Mouse (Mus musculus) forebrain, embryonic 16.5 days (tissue): ENCODE data around the gene 1700088E04Rik. TPM values are rescaled to one million over a fixed set of nuclear protein-coding genes. Genes with fewer than 3 reads are reported as not detected.

Experiments used
- ATAC-seq: fragments of 200-750 bp; cut with Nextera tagmentation; 2 replicates; pipeline ENCODE4 v1.8.0; 2017; ENCODE audit warnings: mild to moderate bottlenecking, moderate library complexity
- H3K27ac ChIP-seq: fragments of 300-500 bp; sonication (generic); 2 replicates; pipeline ENCODE4 v1.5.1; 2014; ENCODE audit warnings: low read length, control low read depth
- H3K27me3 ChIP-seq: fragments of 300-500 bp; sonication (generic); replicated peaks from 2 replicates; pipeline ENCODE4 v1.6.1; 2014; ENCODE audit warnings: low read length; ENCODE audit not compliant: control insufficient read depth, insufficient read depth
- H3K36me3 ChIP-seq: fragments of 300-500 bp; sonication (generic); 2 replicates; pipeline ENCODE4 v1.6.1; 2014; ENCODE audit not compliant: control insufficient read depth, insufficient read depth
- H3K4me1 ChIP-seq: fragments of 300-500 bp; sonication (generic); replicated peaks from 2 replicates; pipeline ENCODE4 v1.6.1; 2014; ENCODE audit warnings: low read length; ENCODE audit not compliant: control insufficient read depth, insufficient read depth
- H3K4me2 ChIP-seq: fragments of 300-500 bp; sonication (generic); 2 replicates; pipeline ENCODE4 v1.6.1; 2014; ENCODE audit warnings: mild to moderate bottlenecking, low read length, control low read depth
- H3K4me3 ChIP-seq: fragments of 300-500 bp; sonication (generic); replicated peaks from 2 replicates; pipeline ENCODE4 v1.5.1; 2014; ENCODE audit warnings: mild to moderate bottlenecking, low read length, control low read depth
- H3K9ac ChIP-seq: fragments of 300-500 bp; sonication (generic); replicated peaks from 2 replicates; pipeline ENCODE4 v1.6.1; 2014; ENCODE audit warnings: low read depth, low read length, control low read depth
- H3K9me3 ChIP-seq: fragments of 300-500 bp; sonication (generic); 2 replicates; pipeline ENCODE4 v1.6.1; 2016; ENCODE audit warnings: low read length; ENCODE audit not compliant: control insufficient read depth
- whole genome bisulfite sequencing: fragments of 180-500 bp; shearing (Covaris S2); extraction: QIAGEN DNeasy Blood & Tissue Kit; methylation state at CpG from one replicate; pipeline ENCODE4 v1.1.7; 2014; 5-methylcytosine and 5-hydroxymethylcytosine counted together
- polyA plus RNA-seq: library from polyadenylated mRNA; unstranded; fragments of >200 nt; fragmentation: Nextera tagmentation; extraction: Ambion mirVana; gene quantifications from 2 replicates; pipeline ENCODE4 v1.2.1, GENCODE M21; 2015

The 1700088E04Rik gene
- polyA plus RNA-seq, 1 experiment from 2014 or later: 13.1 TPM

DNA sequence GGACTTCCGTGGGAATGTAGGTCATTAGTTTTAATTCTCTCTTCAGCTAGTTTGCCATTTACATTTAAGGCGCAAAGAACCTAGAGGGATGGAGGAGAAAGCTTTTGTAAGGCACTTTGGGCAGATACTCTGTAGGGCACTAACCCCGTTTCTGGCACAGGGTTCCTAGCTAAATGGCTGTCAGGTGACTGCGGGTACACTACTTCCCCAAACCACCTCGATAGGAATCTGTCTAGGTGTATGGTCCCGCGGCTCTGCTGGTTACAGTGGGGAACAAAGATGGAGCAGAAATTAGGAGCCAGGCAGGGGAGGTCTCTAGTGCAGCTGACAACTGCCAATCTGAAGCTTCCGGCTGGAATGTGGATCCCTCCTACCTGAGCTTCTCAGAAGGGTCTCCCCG is 31.0 kb downstream of the 1700088E04Rik start:
- Histone ChIP-seq H3K4me1 (peaks cover 28% of the 10 kb centered on the region), H3K27ac (no peak overlapping the region)
- 17% methylated on average over 9 of the region's 9 CpGs for WGBS

DNA sequence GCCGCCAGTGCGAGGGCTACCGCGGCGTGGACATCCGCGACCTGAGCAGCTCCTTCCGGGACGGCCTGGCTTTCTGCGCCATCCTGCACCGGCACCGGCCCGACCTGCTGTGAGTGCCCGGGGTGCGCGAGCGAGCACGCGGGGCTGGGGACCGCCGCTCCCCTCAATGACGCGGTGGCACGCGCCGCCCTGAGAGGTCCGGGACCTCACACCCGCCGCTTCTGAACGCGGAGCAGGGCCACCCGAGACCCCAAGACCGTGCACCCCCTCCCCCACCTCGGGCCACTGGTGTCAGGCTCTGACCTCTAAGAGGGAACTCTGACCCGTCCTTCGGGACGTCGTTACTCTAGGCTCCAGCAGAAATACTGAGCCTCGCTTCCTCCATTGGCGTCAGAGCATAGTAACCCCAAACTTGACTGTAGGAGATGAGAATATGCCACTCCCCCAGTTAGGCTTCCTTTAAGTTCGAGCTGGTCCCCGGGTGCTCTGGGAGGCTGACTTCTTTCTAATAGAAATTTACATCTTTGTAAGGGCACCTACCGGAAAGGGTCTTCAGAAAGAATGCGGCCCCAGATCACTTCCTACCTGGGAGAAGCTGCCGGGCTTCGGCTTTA is 31.6 kb downstream of the 1700088E04Rik start:
- ATAC-seq: peak; percentile 58
- Histone ChIP-seq H3K36me3 (no peaks in the 10 kb centered on the region), H3K4me1 (peaks cover 28% of the 10 kb centered on the region), H3K27ac (0 out of 2 replicates have a peak overlapping the region, but pooled peaks have one; percentile 39), H3K4me3 (peak overlapping the region; percentile 87), H3K9me3 (no peaks in the 10 kb centered on the region), H3K9ac (peak overlapping the region; percentile 91), H3K4me2 (peak overlapping the region; percentile 96), H3K27me3 (no peaks in the 10 kb centered on the region)
- under 1% methylated on average over 46 of the region's 46 CpGs for WGBS

More for the DNA sequence above, 31.0 kb downstream of the 1700088E04Rik start:
- ATAC-seq: no peak
- peak overlapping the region; percentile 91 for H3K9ac ChIP-seq
- peak overlapping the region; percentile 96 for H3K4me2 ChIP-seq
- no peaks in the 10 kb centered on the region for H3K27me3 ChIP-seq
- H3K9me3 ChIP-seq: no peaks in the 10 kb centered on the region
- no peaks in the 10 kb centered on the region for H3K36me3 ChIP-seq
- peak overlapping the region; percentile 87 for H3K4me3 ChIP-seq

GRCm38 (mm10) chr15:79108421-79109320 is 32.4 kb downstream of the 1700088E04Rik start, which contains the start of gene Micall1:
TSS of gene Micall1 (plus strand) at chr15:79108898.
- Histone ChIP-seq H3K4me1 (peaks cover 28% of the 10 kb centered on the region), H3K27ac (0 out of 2 replicates have a peak within 1 kb of the TSS, but pooled peaks have one; percentile 39), H3K4me3 (peak within 1 kb of the TSS; percentile 87), H3K27me3 (no peaks in the 10 kb centered on the region), H3K4me2 (peak within 1 kb of the TSS; percentile 96), H3K9ac (peak within 1 kb of the TSS; percentile 91), H3K36me3 (no peaks in the 10 kb centered on the region), H3K9me3 (no peaks in the 10 kb centered on the region)
- peak; percentile 68 for ATAC-seq
- under 1% methylated on average over 51 of the region's 85 CpGs for WGBS

DNA sequence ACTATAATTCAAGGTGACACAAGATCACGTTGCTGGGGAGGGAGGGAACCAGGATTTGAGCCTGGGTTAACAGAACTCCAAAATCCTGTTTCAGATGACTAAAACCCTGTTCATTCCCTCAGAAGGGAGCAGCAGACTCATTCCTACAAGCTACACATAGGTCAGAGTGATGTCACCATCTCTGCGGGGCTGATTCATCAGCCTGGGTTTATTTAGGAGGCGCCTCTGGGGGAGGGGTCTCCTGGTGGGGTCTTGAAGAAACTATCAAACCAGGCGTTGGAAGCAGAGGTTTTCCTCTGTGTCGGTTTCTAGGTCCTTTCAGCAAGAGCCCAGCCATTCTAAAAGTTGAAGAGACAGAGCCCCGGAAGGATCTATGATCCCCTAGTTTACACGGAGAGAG is 33.1 kb downstream of the 1700088E04Rik start:
- ATAC-seq: no peak
- H3K27ac ChIP-seq: no peak overlapping the region
- no peak overlapping the region for H3K4me3 ChIP-seq
- WGBS: 26% methylated on average over 7 of the region's 7 CpGs
- H3K27me3 ChIP-seq: no peaks in the 10 kb centered on the region
- H3K9ac ChIP-seq: no peak overlapping the region; the same call in 1 of the 2 replicates
- H3K4me1 ChIP-seq: peaks cover 28% of the 10 kb centered on the region
- peak overlapping the region; percentile 96; the same call in 1 of the 2 replicates for H3K4me2 ChIP-seq
- H3K36me3 ChIP-seq: no peaks in the 10 kb centered on the region
- no peaks in the 10 kb centered on the region for H3K9me3 ChIP-seq

GRCm38 (mm10) chr15:79105804-79106203 is 35.2 kb downstream of the 1700088E04Rik start:
- 58% methylated on average over 2 of the region's 2 CpGs for WGBS

DNA sequence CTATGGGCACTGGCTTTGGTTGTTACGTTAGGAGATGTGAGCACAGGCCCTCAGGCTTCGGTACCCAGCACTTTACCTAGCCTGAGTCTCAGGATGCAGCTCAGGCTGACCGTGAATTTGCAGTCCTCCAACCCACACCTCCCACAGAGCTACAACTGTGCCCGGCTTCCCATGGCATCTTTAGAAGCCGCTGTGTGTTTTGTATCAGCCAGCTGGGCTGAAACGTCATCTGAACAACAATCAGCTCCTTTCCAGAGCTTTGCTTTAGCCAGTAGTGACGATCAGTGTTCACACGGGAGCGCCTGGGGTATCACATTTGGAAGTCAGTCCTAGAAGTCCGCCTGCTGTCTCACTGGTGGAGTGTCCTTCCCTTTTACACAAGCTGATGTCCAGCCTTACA is 37.8 kb downstream of the 1700088E04Rik start:
- ATAC-seq: no peak

More at GRCm38 (mm10) chr15:79105804-79106203, 35.2 kb downstream of the 1700088E04Rik start:
- H3K4me3 ChIP-seq: no peak overlapping the region
- H3K9me3 ChIP-seq: no peaks in the 10 kb centered on the region
- H3K4me2 ChIP-seq: no peak overlapping the region
- H3K27me3 ChIP-seq: no peaks in the 10 kb centered on the region
- no peaks in the 10 kb centered on the region for H3K36me3 ChIP-seq
- H3K9ac ChIP-seq: no peak overlapping the region
- H3K4me1 ChIP-seq: peaks cover 19% of the 10 kb centered on the region
- no peak overlapping the region for H3K27ac ChIP-seq
- no peak for ATAC-seq

DNA sequence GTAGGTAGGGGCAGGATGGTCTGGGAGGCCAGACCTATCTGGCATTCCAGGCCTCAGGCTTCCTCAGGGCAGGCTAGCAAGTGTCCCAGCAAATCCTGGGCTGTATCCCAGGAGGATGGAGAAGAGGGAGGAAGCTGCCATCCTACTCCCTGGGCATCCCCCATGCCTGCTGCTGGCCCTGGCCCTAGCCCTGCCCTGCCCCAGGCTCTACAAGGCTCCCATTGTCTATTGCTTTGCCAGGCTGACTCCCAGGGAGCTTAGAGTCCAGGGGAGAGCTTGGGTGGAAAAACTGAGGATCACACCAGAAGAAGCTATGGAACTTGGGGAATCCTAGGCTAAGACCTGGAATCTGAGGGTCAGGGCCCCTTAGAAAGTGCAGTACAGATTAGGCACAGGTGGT is 39.5 kb downstream of the 1700088E04Rik start:
- Histone ChIP-seq H3K27ac (no peak overlapping the region), H3K9me3 (no peaks in the 10 kb centered on the region), H3K36me3 (no peaks in the 10 kb centered on the region), H3K27me3 (no peaks in the 10 kb centered on the region), H3K4me1 (no peaks in the 10 kb centered on the region), H3K9ac (no peak overlapping the region), H3K4me2 (no peak overlapping the region), H3K4me3 (no peak overlapping the region)
- ATAC-seq: no peak

More for the DNA sequence above, 37.8 kb downstream of the 1700088E04Rik start:
- H3K27me3 ChIP-seq: no peaks in the 10 kb centered on the region
- no peaks in the 10 kb centered on the region for H3K9me3 ChIP-seq
- 61% methylated on average over 10 of the region's 10 CpGs for whole genome bisulfite sequencing
- H3K4me1 ChIP-seq: 0 out of 2 replicates have a peak, but pooled peaks cover 2% of the 10 kb centered on the region
- no peak overlapping the region for H3K9ac ChIP-seq
- no peak overlapping the region for H3K4me3 ChIP-seq
- no peaks in the 10 kb centered on the region for H3K36me3 ChIP-seq
- no peak overlapping the region for H3K27ac ChIP-seq
- H3K4me2 ChIP-seq: no peak overlapping the region

DNA sequence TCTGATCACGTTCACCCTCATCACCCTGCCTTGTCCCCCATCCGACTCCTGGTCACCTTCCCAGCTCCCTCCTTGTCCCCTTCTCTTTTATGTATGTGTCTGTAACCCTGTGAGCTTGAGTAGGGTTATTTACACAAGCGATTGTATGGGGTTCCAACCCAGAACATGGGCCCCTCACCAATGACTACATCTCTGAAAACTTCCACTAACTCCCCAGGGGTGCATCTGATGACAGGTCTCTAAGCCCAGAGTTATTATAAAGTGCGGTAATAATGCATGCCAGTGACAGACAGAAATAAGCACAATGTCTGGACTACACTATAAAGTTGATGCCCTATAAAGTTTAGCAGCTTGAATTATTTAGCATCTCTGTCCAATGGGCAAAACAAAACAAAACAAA is 40.7 kb downstream of the 1700088E04Rik start:
- no peak for ATAC-seq
- Histone ChIP-seq H3K36me3 (peaks cover 3% of the 10 kb centered on the region; the same call in 1 of the 2 replicates), H3K4me2 (no peak overlapping the region), H3K9me3 (no peaks in the 10 kb centered on the region), H3K9ac (no peak overlapping the region), H3K27me3 (no peaks in the 10 kb centered on the region), H3K4me1 (no peaks in the 10 kb centered on the region), H3K27ac (no peak overlapping the region), H3K4me3 (no peak overlapping the region)
- WGBS: 85% methylated on average over 4 of the region's 4 CpGs

GRCm38 (mm10) chr15:79099456-79099855 is 41.6 kb downstream of the 1700088E04Rik start:
- Histone ChIP-seq H3K4me3 (no peak overlapping the region), H3K27me3 (no peaks in the 10 kb centered on the region), H3K4me1 (no peaks in the 10 kb centered on the region), H3K9me3 (no peaks in the 10 kb centered on the region), H3K4me2 (no peak overlapping the region), H3K9ac (no peak overlapping the region), H3K36me3 (peaks cover 3% of the 10 kb centered on the region; the same call in 1 of the 2 replicates), H3K27ac (no peak overlapping the region)
- no peak for ATAC-seq
- 66% methylated on average over 4 of the region's 4 CpGs for WGBS
